Mouse (Mus musculus) skeletal muscle tissue, postnatal 0 days (tissue): Measurements from ENCODE around the gene Grik4. TPM values are rescaled to one million over a fixed set of nuclear protein-coding genes. Genes with fewer than 3 reads are reported as not detected.

Source experiments
- microRNA-seq, 2 experiments: library from miRNA; unstranded; fragments of <30 nt; microRNA quantifications; one replicate each; pipeline ENCODE4; 2016
- polyA plus RNA-seq: library from polyadenylated mRNA; unstranded; fragments of >200 nt; fragmentation: Nextera tagmentation; extraction: Ambion mirVana; gene quantifications from 2 replicates; pipeline ENCODE4 v1.2.1, GENCODE M21; 2015

Gene Grik4
- polyA plus RNA-seq = 0.05 and 0.18 TPM in 2 replicates

GRCm38 (mm10) chr9:42943781-42944535, at the start of gene Grik4:
Gene Grik4 (minus strand): TSS chr9:42944493.

GRCm38 (mm10) chr9:42507709-42508108, 436.6 kb downstream of the Grik4 start, which contains the start of gene Tbcel:
Gene Tbcel (minus strand): TSS chr9:42507809.

Small RNA genes within 50 kb of the gene (microRNA-seq; reads per million reads assigned to microRNA genes)
- 0 reads per million in 2 experiments for gene Gm27509

Other genes with a start within 250 kb of the Grik4 start
- gene Arhgef12, start 162.7 kb upstream of the Grik4 start, polyA plus RNA-seq = 4.9 and 5.4 TPM in 2 replicates
- gene Tmem136, start 172.1 kb upstream of the Grik4 start, polyA plus RNA-seq = 1.5 and 1.6 TPM in 2 replicates